Mouse (Mus musculus) CD8-positive naive resting alpha-beta T cell, adult 2 months (primary cell): Measurements from ENCODE around the gene Bcas3.

Experiments
- DNase-seq, 2 experiments: peaks; one replicate each; pipeline ENCODE4 v3.0.0; 2022; ENCODE audit warnings: low read depth in 2 of 2, low spot score in 2 of 2

Gene Bcas3

DNA sequence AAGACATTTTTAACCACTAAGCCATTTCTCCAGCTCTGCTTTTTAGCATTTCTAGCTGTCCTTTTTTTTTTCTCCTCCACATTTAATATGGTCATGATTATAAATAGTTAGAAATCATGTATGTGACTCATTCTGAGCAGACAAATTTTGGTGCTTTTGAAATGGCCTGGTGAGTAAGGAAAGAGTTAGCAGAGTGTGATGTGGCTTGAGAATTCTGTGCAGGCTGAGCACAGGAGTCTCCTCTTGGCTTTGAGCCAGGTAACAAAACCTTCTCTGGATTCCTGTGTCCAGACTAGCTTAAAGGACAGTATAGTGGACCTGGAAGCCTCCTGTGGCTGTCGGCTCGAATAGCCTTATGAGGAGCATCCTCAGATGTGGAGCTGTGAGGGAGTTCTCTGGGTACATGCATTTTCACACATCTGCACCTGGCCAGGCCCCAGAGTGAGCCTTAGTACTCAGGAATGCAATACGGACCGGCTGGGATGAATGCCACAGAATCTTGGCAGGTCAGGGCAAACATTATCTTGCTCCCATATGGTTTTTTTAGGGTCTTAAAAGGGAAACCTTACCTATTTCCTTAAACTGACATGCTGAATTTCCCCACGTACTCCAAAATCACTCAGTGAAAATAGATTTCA, 256.5 kb downstream of the Bcas3 start:
- no peak for DNase-seq

DNA sequence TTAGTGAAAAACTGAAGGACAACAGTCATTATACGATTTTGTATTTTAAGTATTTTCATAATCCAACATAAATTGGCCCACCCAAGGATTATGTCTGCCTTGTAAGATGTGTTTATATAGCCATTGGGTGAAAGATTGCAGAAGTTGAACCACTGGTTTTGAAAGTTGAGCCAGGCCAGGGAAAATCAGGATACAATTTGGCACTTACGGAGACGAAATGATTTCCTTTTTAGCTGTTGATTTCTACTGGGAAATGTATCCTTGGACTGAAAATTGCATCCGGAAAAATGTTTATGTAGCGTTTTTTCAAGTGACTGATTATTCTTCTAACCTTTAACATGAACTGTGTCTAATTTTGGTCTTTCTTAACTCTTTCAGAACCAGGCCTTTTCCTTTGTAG, 260.1 kb downstream of the Bcas3 start:
- DNase-seq = no peak

DNA sequence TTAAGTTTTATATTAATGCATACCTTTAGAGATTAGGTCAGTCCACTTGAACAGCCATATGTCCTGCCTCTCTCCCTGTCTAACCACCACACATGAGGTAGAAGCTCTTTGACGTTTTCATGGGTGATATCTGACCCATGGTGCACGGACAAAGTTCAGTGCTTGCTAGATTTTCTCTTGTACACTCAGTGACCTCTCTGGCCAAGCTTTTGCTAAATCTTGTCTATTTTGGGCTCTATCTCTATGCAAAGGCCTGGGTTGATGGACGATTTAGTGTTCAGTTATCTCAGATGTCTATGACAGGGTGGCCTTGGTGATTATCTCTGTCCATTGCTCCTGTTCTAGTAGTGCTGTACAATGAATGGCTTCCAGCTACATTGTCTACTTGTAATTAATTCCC, 260.6 kb downstream of the Bcas3 start:
- DNase-seq = no peak

DNA sequence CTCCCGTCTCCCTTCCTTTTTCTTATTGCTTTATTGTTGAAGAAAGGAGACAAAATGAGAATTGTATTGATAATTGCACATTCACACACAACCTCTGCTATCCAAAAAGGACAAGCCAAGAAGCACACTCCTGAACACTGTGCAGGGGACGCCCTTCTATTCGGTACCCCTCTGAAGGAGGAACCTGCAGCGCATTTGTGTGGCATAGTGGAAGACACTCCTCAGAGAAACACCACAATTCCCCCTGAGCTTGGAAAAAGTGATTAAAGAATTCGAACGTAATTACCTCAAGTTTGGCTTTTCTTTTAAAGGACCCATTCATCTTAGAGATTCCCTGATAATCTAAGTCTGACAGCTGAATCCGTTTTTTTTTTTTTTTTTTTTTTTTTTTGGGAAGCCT, 261.5 kb downstream of the Bcas3 start:
- no peak for DNase-seq

DNA sequence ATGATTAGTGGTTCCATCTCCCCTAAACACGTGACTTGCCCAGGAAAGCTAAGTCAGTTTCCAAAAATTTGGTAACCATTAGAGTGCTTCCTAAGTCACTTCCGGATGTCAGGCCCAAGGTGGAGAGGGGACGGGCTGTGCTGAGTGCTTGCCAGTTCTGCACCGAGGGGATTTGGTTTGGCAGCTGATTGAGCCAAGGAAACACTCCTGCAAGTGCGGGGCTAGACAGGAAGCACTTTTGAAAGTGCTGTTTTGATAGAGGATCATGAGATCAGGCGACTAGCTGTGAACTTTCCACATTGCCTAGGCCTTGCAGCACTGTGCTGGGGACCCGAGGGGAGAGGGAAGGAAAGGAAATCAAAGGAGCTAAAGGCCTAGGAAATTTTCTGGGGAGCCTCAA, 262.5 kb downstream of the Bcas3 start:
- no peak for DNase-seq

DNA sequence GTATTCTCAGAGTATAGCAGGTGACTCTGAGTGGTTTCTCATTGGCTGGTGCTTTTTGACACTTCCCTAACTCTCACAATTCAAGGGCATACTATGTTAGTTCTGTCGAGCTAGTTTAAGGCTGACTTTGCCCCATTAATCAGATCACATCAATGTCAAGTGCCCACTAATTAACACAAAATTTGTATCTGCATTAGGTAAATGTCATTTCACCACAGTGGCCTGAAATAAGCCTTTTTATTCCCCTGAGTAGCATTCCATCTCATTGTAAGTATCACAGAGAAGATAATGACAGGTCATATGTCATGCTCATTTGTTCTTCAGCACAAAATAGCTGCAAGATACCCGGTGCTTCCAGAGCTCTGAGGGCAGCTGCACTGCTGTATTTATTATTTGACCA, 268.5 kb downstream of the Bcas3 start:
- no peak for DNase-seq

DNA sequence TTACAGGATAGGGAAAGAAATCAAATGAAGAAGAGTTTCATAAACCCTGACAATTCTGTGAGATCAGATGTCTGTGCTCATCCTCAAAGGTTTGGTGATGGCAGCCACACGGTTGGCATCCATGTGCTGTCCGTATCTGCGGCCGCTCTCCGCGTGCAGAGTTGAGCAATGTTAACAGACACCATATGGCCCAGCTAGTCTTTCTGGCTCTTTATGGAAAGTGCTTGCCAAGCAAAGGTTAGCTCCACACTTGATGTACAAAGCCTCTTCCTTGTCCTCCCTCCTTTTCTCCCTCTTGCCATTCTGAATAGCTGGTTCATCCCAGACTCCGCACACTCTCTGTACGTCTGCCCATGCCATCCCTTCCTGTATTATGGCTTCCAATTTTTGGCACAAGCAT, 269.0 kb downstream of the Bcas3 start:
- DNase-seq = no peak

DNA sequence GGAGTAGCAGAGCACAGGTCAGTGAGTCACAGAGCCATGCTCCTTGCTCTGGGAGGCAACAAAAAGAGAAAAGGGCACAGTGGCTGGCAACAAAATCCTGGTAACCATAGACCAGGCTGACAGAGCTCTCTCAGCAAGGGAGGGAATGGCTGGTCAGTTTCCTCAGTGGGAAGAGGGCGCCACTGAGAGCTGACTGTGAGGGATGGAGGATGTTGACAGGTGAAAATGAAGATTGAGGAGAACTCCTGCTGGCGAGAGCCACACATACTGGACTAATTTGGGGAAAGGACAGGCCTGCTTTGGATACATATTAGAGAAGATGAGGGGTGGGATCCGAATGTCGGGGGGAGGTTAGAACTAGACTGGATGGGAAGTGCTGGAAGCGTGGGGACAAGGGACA, 272.2 kb downstream of the Bcas3 start:
- DNase-seq = no peak

DNA sequence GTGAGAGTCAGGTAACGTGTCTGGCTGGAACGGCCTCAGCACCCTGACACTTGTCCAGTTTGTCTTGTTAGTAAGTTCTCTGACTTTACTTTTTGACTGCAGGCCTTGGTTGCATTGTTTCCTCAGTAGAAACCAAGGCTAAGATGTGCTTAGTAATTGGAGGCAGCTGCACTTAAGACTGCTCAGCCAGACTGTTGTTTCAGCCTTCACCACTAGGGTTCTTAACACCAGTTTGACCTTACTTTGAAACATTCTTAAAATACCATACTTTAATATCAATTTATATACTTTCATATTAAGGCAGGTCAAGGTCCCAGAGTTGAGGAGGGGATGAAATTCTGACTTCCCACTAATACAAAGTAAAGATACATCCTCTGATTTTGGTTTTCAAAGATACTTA, 273.9 kb downstream of the Bcas3 start:
- no peak for DNase-seq

DNA sequence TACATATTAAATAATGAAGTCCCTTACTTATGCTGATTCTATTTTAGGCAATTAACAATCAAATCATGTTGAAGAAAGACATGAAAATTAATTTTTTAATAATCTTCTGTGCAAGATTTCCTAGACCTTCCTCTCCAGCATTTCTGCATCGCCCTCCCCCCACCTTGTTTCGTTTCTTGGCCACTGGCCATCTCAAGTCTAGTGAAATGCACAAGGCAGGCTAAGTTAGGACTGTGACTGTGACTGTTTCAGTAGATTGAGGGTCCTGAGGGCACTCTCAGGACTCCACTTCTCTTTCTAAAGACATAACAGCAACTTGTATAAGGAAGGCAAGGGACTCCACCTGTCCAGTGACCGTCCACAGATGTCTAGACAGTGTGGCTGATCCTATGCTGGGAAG, 274.4 kb downstream of the Bcas3 start:
- DNase-seq = no peak

DNA sequence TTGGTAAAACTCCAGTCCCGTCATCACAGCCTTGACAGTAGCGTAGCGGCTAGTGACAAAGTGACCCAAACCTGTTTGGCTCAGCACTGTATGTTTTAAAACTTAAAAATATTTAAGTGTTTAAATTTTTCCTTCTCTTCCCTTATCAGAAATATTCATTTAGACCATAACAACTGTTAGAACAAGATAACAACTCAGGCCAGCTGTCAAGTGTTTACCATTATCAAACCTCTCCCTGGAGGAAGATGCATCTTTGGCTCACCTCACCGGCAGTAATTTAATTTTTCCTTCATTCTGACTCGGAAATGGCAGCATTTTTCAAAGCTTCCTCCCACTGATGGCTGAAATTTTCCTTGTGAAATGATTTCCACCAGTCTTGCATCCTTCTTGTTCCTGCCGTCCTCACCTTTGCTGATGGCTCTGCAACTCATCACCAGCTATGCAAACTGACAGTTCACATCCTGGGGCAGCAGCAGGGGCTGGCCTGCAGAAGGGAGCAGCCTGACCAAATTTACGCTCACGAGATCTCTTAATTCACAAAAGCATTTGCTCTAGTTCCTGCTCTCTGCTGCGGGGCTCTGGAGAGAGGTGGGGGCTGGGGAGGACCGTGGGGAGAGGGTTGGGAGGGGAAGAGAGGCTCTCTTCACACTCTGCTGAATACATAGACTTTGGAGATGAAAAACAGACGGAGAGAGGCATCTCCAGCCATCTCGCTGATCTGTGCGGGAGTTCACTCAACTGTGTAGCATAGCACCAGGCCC, 275.5 kb downstream of the Bcas3 start:
- no peak for DNase-seq

DNA sequence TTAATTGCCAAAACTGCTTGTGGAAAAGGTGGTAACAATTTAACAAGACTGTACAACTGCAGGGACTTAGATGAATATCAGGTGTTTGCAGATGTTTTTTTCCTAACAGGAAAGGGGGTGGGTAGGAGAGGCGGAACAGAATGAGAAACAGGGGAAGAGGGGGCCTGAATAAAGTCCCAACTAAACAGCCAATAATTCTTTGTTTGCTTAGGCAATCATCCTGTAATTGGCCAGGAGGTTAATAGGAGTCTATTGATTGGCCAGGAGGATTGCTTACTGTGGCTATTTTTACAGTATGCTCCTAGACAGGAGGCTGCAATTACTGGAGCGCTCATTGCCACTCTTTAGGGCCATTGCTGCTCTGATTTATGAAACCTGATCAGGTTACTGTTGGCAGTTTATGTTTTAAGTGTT, 279.6 kb downstream of the Bcas3 start:
- no peak for DNase-seq

DNA sequence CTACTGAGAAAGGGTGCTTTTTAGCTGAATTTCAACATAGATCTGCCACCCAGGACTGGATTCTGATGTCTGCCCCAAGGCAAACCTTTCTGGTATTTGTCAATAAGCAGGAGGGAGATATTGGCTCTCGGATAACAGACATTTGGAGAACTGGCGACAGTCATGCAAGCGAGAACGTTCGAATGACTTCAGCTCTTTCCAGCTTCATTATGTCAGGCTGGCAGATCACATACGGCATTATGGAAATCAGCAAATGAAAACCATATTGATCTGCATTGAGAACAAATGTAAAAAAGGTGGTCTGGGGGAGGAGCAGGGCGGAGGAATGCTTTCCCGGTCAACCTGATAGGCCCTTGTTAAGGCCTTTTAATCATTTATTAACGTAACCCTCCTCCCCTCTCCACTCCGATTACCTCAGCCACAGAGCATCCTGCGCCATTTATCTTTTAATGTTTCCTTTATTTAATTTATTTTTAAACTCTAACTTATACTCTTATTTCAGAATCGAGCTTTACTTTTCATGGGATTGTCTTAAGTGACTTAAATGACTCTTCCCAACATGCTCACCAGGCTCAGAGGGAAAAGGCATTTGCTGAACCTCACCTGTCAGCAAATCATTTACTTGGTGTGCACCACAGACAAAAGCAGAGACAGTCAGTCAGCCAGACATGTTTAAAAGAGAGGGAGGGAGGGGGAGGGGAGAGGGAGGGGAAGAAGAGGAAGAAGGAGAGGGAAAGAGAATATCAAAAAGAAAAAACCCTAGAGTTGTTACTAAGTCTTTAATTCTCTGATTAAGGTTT, 285.9 kb downstream of the Bcas3 start:
- DNase-seq = no peak

DNA sequence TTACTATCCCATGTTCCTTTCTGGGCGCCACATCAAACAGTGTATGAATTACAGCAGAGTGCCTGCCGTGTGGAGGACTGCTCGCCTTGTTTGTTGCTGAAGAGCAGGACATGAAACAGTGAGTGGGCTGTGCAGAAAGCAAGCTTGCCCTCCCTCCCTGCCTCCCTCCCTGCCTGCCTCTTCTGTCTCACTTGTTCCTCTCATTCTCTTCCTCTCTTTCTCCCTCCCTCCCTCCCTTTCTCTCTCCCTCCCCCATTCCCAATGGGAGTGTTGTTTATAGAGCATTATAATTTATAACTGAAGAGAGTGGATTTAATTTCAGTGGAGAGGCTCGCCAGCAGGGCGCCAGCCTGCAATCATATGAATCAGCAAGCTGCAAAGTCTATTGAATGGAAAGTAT, 287.7 kb downstream of the Bcas3 start:
- no peak for DNase-seq

DNA sequence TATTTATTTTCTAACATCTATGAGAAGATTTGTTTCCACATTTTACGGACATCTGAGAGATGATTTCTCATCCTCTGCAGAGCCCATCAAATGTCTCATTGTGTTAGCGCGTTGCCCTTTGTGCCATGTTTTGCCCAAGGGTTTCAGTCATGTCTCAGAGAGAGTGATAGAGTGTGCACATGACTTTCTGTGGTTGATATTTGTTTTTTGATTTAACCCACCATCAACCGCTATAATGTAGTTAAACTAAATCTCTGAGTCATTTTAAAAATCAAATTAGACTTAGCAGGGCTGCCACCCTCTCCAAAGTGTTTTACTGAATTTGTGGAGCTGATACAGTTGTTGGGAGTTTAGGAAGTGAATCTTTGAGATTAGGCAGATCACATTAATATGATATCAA, 288.5 kb downstream of the Bcas3 start:
- no peak for DNase-seq

DNA sequence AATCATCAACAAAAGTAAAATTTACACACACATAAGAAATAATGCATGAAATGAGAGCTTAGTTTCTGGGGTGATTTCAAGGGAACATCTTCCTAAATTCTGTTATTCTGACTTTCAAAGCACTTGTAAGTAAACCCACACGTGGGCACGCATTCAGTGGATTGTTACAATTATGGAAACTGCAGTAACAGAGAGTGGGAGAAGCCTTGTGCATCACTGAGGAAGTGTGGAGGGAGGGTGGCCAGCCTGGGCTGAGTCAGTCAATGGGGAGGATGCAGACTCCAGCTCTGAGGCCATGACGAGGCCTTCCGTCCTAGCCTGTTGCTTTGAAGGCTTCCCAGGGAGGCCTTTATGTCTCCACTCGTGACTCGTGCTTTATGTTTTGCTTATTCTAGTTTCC, 289.6 kb downstream of the Bcas3 start:
- DNase-seq = no peak

DNA sequence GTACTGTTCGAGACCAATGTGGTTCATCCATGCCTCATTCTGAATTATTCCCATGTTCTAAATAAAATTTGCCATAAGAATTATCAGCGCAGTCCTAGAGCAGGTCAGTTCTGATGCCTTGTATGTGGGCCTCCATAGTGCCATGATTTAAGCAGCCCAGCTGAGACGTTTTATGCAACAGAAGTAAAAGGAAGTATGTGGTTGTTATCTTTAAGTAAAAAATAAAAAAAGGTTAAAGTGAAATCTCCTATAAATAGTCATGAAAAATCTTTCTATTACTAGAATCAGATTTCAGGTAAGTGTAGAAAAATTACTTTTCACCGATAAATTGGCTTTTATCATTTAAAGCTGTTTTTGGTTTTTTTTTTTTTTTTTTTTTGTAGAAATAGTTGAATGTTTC, 290.1 kb downstream of the Bcas3 start:
- DNase-seq = no peak

DNA sequence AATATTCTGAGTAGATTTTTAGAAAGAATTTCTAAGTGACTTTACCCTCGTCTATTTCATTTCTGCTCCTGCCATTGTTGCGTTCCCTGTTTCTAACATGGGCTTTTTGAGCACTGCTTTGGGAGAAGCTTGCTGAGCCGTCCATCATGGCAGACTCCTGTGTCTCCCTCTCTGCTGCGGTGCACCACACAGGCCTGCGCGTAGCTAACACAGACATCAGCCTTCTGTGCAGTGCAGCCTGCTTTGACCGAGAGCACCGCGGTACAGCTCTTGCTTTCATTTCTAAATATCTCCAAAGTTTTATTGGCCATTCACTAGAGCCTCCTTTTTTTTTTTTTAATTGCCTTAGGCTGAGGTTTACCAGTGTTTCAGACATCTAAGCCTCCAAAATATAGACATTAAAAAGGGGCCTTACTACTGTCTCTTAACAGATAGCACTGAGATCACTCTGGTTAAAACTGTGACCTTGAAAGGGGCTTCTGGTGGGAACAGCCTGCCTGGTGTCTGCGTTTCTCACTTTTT, 290.6 kb downstream of the Bcas3 start:
- DNase-seq = no peak

DNA sequence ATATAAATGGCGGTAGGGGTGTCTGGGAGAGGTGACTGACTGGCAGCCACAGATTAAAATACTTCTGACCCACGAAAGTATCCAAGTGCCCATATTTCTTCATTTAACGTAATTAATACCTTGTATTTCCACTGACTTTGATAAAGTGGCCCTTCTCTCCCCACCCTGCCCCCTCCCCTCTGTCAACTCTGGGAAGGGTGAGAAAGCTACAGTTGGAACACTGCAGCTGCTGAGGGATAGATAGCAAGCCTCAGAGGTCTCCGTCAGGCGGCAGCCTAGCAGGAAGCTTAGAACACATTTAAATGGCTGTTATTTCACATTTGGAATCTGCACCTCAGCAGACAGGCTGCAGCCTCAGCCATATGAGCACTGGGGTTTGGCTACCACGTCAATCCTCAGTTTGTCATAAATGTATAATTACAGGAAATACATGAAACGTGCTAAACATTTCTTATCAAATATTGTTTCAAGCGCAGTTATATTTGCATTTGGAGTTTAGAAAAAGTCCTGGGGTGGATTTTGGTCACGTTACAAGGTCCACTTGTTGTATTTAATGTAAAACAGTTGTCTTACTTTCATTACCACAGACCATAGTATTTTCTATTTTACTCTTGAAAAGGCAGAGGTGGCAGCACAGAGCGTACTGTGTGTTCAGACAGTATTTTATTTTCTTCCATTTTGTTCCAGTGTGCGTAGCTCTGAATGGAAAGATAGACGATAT, 291.2 kb downstream of the Bcas3 start:
- DNase-seq = no peak

DNA sequence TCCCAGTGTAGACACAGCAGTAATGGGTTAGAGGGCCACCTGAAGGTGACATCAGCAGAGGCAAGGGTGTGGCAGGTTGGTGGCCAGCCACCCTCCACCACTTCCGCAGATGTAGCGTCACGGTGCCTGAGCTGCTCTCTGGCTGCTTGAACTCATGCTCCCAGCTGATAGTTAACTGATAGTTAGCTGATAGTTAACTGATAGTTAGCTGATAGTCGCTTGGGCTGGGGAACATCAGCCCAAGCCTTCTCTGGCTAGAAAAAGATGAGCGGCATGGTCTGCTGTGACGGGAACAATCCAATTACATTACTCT, 291.7 kb downstream of the Bcas3 start:
- DNase-seq = no peak

DNA sequence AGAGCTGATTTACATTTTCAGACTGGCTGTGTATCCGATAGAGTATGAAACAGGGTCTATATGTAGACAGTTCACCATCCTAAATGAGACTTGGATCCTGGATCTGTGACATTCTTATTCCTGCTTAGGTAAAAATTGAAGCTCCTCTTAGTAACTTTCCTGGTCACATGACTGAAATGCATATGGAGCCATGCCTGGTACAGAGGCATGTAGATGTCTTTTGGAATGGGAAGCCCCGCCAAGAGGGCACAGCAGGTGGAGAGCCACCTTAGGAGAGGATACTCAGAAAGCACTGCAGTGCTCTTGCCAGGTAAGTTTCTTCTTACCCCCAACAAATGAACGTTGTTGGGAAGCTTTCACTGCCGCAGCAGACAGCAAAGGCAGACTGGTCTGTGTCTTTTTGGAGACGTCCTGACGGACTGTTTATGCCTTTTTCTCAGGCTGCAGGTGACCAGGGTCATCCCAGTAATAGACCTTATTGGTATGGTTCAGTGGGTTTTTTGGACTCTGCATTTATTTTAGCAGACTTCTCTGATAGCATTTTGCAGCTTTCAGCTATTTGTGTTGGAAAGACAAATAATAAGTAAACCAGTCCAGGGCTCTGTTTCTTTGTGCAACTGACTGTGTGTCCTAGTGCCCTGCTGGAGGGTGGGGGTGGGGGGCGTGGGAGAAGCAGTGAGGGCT, 292.3 kb downstream of the Bcas3 start:
- no peak for DNase-seq
